Mouse (Mus musculus): ENCODE data around the gene Trank1.

DNA sequence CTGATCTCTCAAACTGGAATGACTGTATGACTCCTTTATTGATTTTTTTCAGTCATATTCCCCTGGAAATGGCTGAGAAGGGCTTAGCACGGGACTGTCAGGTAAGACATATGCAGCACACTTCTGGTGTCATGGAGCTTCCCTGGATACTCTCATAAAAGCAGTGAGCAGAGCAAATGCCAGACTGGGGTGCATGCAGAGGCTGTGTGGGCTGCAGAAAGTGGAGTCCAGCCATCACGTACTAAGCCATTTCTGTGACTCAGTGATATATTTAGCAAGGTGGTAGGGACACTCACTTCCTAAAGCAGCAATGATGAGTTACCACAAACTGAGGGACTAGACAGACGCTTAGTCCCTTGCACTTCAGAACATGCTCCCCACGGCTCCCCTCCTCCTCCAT is 9.4 kb downstream of the Trank1 start:
- no peak for TF ChIP-seq CTCF (IDR thresholded peaks at IDR 0.05; ENCODE audit: insufficient read depth, low read length)
- TF ChIP-seq POLR2A (IDR thresholded peaks at IDR 0.05; ENCODE audit: borderline replicate concordance, extremely low read depth, low read depth, low read length) = no peak

All from lung, adult 2 months (tissue).